8 mouse cellular contexts compared by ENCODE assay signal in the genomic region with DNA sequence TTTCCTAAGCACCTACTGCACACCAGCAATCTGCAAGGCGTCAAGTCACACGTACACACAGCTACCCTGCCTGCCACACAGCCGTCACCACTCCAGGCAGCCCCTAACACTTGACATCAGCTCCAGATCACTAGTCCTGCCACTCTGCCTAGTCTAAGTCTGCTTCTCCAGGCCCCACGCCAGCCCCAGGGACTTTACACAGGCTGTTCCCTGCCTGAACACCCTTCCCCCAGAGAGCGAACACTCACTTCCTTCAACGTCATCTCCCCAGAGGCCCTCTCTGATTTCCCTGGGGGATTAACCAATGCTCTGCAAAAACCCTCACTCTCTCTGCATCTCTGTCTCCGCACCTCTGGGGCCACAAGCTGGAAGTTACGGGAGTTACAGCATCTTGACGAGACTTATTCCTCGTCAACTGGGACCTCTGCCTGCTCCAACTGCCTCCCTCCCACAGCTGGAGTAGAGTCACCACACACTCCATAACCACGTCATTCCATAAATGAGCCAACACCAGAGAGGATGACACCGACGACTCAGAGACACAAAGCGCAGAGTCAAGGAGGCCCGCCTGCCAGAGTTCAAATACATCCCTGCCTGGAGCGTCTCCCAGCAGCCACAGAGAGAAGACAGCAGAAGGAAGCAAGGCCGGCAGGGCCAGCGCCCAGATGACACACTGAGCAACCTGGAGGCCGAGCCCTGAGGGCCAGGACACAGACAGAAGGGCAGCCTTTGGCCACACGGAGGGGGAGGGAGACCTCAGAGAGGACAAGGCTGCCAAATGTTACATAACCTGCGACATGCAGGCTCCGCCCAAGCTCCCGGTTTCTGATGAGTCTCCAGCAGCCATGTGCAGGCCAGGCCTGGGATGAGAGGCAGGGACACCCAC. TPM values are rescaled to one million over a fixed set of nuclear protein-coding genes. Genes with fewer than 3 reads are reported as not detected.
DNase-seq lines count a peak whose midpoint lies in the region; ATAC-seq lines count a peak whose summit lies in the region.

No protein-coding gene starts in this region.

- H3K27me3 ChIP-seq in hindbrain, embryonic 10.5 days (ENCODE audit: insufficient read depth, poor library complexity, severe bottlenecking): peaks cover 13% of the 10 kb centered on the region; the same call in 1 of the 2 replicates
- no peaks in the 10 kb centered on the region for H3K27me3 ChIP-seq in hindbrain, embryonic 11.5 days (ENCODE audit: control insufficient read depth, insufficient read depth, low read length)
- H3K27me3 ChIP-seq in forebrain, embryonic 12.5 days: peaks cover 6% of the 10 kb centered on the region; the same call in 1 of the 2 replicates
- H3K27me3 ChIP-seq in liver, embryonic 12.5 days (replicated peaks): peaks cover 17% of the 10 kb centered on the region

- H3K4me1 ChIP-seq in hindbrain, embryonic 10.5 days (replicated peaks): peaks cover 64% of the 10 kb centered on the region
- H3K4me1 ChIP-seq in hindbrain, embryonic 11.5 days (replicated peaks; ENCODE audit: control insufficient read depth, insufficient read depth, low read length): peaks cover 24% of the 10 kb centered on the region
- H3K4me1 ChIP-seq in forebrain, embryonic 12.5 days: peaks cover 25% of the 10 kb centered on the region
- H3K4me1 ChIP-seq in liver, embryonic 12.5 days: peaks cover 100% of the 10 kb centered on the region

- no peak for ATAC-seq in hindbrain, embryonic 11.5 days (ENCODE audit: low FRiP score)
- ATAC-seq in forebrain, embryonic 12.5 days (ENCODE audit: low FRiP score): no peak
- peak; percentile 36 for ATAC-seq in liver, embryonic 12.5 days

- H3K9ac ChIP-seq in hindbrain, embryonic 11.5 days (ENCODE audit: low read depth, low read length): no peak overlapping the region
- no peak overlapping the region for H3K9ac ChIP-seq in forebrain, embryonic 12.5 days
- peak overlapping the region; percentile 61 for H3K9ac ChIP-seq in liver, embryonic 12.5 days

- H3K36me3 ChIP-seq in hindbrain, embryonic 10.5 days: peaks cover 84% of the 10 kb centered on the region
- H3K36me3 ChIP-seq in hindbrain, embryonic 11.5 days (ENCODE audit: control insufficient read depth, insufficient read depth, low read length): peaks cover 6% of the 10 kb centered on the region
- peaks cover 63% of the 10 kb centered on the region for H3K36me3 ChIP-seq in forebrain, embryonic 12.5 days (replicated peaks)
- H3K36me3 ChIP-seq in liver, embryonic 12.5 days: peaks cover 60% of the 10 kb centered on the region

- WGBS in hindbrain, embryonic 10.5 days: 78% methylated on average over 23 of the region's 23 CpGs
- WGBS in hindbrain, embryonic 11.5 days: 77% methylated on average over 23 of the region's 23 CpGs
- 78% methylated on average over 23 of the region's 23 CpGs for WGBS in forebrain, embryonic 12.5 days
- 62% methylated on average over 23 of the region's 23 CpGs for WGBS in liver, embryonic 12.5 days (ENCODE audit: insufficient replicate concordance)

- peak overlapping the region; percentile 66 for H3K27ac ChIP-seq in hindbrain, embryonic 10.5 days
- no peak overlapping the region for H3K27ac ChIP-seq in hindbrain, embryonic 11.5 days (ENCODE audit: low read depth, low read length)
- H3K27ac ChIP-seq in forebrain, embryonic 12.5 days: 0 out of 2 replicates have a peak overlapping the region, but pooled peaks have one; percentile 19
- H3K27ac ChIP-seq in liver, embryonic 12.5 days: peak overlapping the region; percentile 85

- intact Hi-C loops in heart, postnatal 10 days (cut with DNase I): no loop called here

- no peaks in the 10 kb centered on the region for H3K9me3 ChIP-seq in hindbrain, embryonic 10.5 days
- no peaks in the 10 kb centered on the region for H3K9me3 ChIP-seq in hindbrain, embryonic 11.5 days (ENCODE audit: control insufficient read depth, low read length)
- no peaks in the 10 kb centered on the region for H3K9me3 ChIP-seq in forebrain, embryonic 12.5 days
- H3K9me3 ChIP-seq in liver, embryonic 12.5 days (replicated peaks): no peaks in the 10 kb centered on the region

- DNase-seq in hindbrain, embryonic 10.5 days (ENCODE audit: low spot score): no peak
- no peak for DNase-seq in hindbrain, embryonic 11.5 days (ENCODE audit: low spot score)
- DNase-seq in adrenal gland, postnatal 10 days: peak; percentile 82
- peak; percentile 80 to 81 for DNase-seq in heart, postnatal 10 days
- DNase-seq in right cerebral cortex, postnatal 14 days: peak; percentile 49
- no peak for DNase-seq in thymus, postnatal 36 days

- H3K4me2 ChIP-seq in hindbrain, embryonic 11.5 days (replicated peaks; ENCODE audit: low read depth, low read length): no peak overlapping the region
- H3K4me2 ChIP-seq in forebrain, embryonic 12.5 days: no peak overlapping the region
- peak overlapping the region; percentile 63 for H3K4me2 ChIP-seq in liver, embryonic 12.5 days

- H3K4me3 ChIP-seq in hindbrain, embryonic 10.5 days: no peak overlapping the region
- no peak overlapping the region for H3K4me3 ChIP-seq in hindbrain, embryonic 11.5 days (ENCODE audit: low read depth, low read length)
- H3K4me3 ChIP-seq in forebrain, embryonic 12.5 days (replicated peaks): no peak overlapping the region
- H3K4me3 ChIP-seq in liver, embryonic 12.5 days: peak overlapping the region; percentile 10

RNA-seq across cellular contexts. Expression of a gene that starts 49.8 kb away (rescaled TPM):
- 4.3 and 7.7 TPM in 2 replicates for polyA plus RNA-seq in hindbrain, embryonic 10.5 days (2016; fragmentation: Nextera tagmentation; extraction: Ambion mirVana)
- polyA plus RNA-seq in hindbrain, embryonic 11.5 days (2014; fragmentation: Nextera tagmentation; extraction: Ambion mirVana): 7.8 and 9.2 TPM in 2 replicates
- total RNA-seq in adrenal gland, postnatal 10 days (2021): 1 to 10 TPM; 4.3 TPM
- 5.8 and 6.7 TPM in 2 replicates for polyA plus RNA-seq in forebrain, embryonic 12.5 days (2016; fragmentation: Nextera tagmentation; extraction: Ambion mirVana)
- total RNA-seq in heart, postnatal 10 days (2021): 1 to 10 TPM; 1.6 to 2.0 TPM
- polyA plus RNA-seq in liver, embryonic 12.5 days (2016; fragmentation: Nextera tagmentation; extraction: Ambion mirVana): 0.45 and 0.69 TPM in 2 replicates

Comparison
In these comparisons a context has a peak if more than half of its experiments do, and no peak if none do; other contexts are left out.
1. DNase-seq: peak in adrenal gland, postnatal 10 days (single experiment), heart, postnatal 10 days (2 of 2) and right cerebral cortex, postnatal 14 days (single experiment); none in hindbrain, embryonic 10.5 days (single experiment), hindbrain, embryonic 11.5 days (single experiment) and thymus, postnatal 36 days (0 of 2).